Mouse (Mus musculus): ENCODE results near the gene Dlat. TPM values are rescaled to one million over a fixed set of nuclear protein-coding genes. Genes with fewer than 3 reads are reported as not detected.
A peak's percentile ranks its signal among the peaks of the same experiment; 100 is the strongest.
"Not testable (repeated sequence)": the region's sequence is repeated elsewhere in the genome, so short reads cannot be mapped to it uniquely, and the experiment has no call there.

Dlat gene
- polyA plus RNA-seq, 1 experiment from 2014 or later = 41.5 TPM

- H3K9me3 ChIP-seq (replicated peaks) = no peaks in the 10 kb centered on the region
- H3K9ac ChIP-seq = no peak overlapping the region
- ATAC-seq (ENCODE audit: low FRiP score) = no peak
- no peak overlapping the region for H3K27ac ChIP-seq
- no peak overlapping the region for H3K4me3 ChIP-seq
- no peaks in the 10 kb centered on the region for H3K27me3 ChIP-seq
- H3K36me3 ChIP-seq = peaks cover 81% of the 10 kb centered on the region
- WGBS = 77% methylated on average over 10 of the region's 10 CpGs
- H3K4me2 ChIP-seq (replicated peaks) = no peak overlapping the region
- H3K4me1 ChIP-seq = no peaks in the 10 kb centered on the region
Measured at GRCm38 (mm10) chr9:50646826-50647370, 12.7 kb downstream of the Dlat start.

GRCm38 (mm10) chr9:50634270-50634669 is 25.3 kb downstream of the Dlat start:
- no peak overlapping the region for H3K4me3 ChIP-seq
- H3K9me3 ChIP-seq (replicated peaks) = no peaks in the 10 kb centered on the region
- no peaks in the 10 kb centered on the region for H3K27me3 ChIP-seq
- H3K4me1 ChIP-seq = no peaks in the 10 kb centered on the region
- peaks cover 41% of the 10 kb centered on the region for H3K36me3 ChIP-seq
- no peak for ATAC-seq (ENCODE audit: low FRiP score)
- H3K27ac ChIP-seq = no peak overlapping the region
- H3K4me2 ChIP-seq (replicated peaks) = no peak overlapping the region
- H3K9ac ChIP-seq = no peak overlapping the region
- 95% methylated on average over 11 of the region's 11 CpGs for WGBS

- H3K9ac ChIP-seq = no peak overlapping the region
- ATAC-seq (ENCODE audit: low FRiP score) = no peak
- no peaks in the 10 kb centered on the region for H3K27me3 ChIP-seq
- H3K4me1 ChIP-seq = no peaks in the 10 kb centered on the region
- H3K36me3 ChIP-seq = peaks cover 33% of the 10 kb centered on the region
- no peaks in the 10 kb centered on the region for H3K9me3 ChIP-seq (replicated peaks)
- no peak overlapping the region for H3K4me3 ChIP-seq
- 59% methylated on average over 2 of the region's 2 CpGs for WGBS
- H3K27ac ChIP-seq = no peak overlapping the region
- no peak overlapping the region for H3K4me2 ChIP-seq (replicated peaks)
Measured at GRCm38 (mm10) chr9:50633059-50633458, 26.5 kb downstream of the Dlat start.

- Histone ChIP-seq H3K4me2 (replicated peaks) (no peak overlapping the region), H3K4me3 (no peak overlapping the region), H3K9me3 (replicated peaks) (no peaks in the 10 kb centered on the region), H3K36me3 (peaks cover 33% of the 10 kb centered on the region), H3K4me1 (no peaks in the 10 kb centered on the region), H3K27ac (no peak overlapping the region), H3K9ac (no peak overlapping the region), H3K27me3 (no peaks in the 10 kb centered on the region)
- 89% methylated on average over 6 of the region's 6 CpGs for WGBS
- no peak for ATAC-seq (ENCODE audit: low FRiP score)
Measured at GRCm38 (mm10) chr9:50632016-50632688, 27.4 kb downstream of the Dlat start.

- H3K27ac ChIP-seq; H3K4me3 ChIP-seq; H3K27me3 ChIP-seq; H3K9me3 ChIP-seq (replicated peaks); H3K4me1 ChIP-seq; H3K9ac ChIP-seq; H3K4me2 ChIP-seq (replicated peaks); ATAC-seq (ENCODE audit: low FRiP score): not testable (repeated sequence)
- peaks cover 31% of the 10 kb centered on the region for H3K36me3 ChIP-seq
- WGBS = 97% methylated on average over 6 of the region's 8 CpGs
Measured at GRCm38 (mm10) chr9:50630903-50631302, 28.7 kb downstream of the Dlat start.

DNA sequence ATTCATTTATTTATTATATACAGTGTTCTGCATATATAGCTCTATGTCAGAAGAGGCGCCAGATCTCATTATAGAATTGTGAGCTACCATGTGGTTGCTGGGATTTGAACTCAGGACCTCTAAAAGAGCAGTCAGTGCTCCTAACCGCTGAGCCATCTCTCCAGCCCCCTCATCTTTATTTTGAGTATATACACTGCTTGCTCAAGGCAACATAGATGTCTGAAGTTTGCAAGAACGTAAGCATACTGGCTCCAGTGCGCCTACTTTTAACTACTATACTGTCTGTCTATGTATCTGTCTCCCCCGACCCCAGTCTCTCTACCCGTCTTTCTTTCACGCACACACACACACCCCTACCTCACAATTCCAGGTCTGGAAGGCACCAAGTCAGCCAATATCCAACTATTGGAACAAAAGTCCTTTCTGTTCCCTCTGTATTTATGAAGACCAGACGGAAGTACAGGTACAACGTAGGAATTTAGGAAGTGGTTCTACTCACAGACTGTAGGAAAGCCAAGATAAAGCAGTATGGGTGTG is 41.7 kb downstream of the Dlat start:
- peak overlapping the region; percentile 94 for H3K4me3 ChIP-seq
- H3K36me3 ChIP-seq = peaks cover 20% of the 10 kb centered on the region
- H3K27me3 ChIP-seq = no peaks in the 10 kb centered on the region
- WGBS = 68% methylated on average over 9 of the region's 9 CpGs
- H3K4me1 ChIP-seq = peaks cover 12% of the 10 kb centered on the region
- H3K9me3 ChIP-seq (replicated peaks) = no peaks in the 10 kb centered on the region
- no peak overlapping the region for H3K27ac ChIP-seq
- no peak for ATAC-seq (ENCODE audit: low FRiP score)
- H3K9ac ChIP-seq = no peak overlapping the region
- peak overlapping the region; percentile 79 for H3K4me2 ChIP-seq (replicated peaks)

- peaks cover 12% of the 10 kb centered on the region for H3K4me1 ChIP-seq
Measured at GRCm38 (mm10) chr9:50616766-50617603, 42.6 kb downstream of the Dlat start, which contains the start of the genes Pih1d2 and Nkapd1. TSS of gene Pih1d2 (plus strand) at chr9:50617321. TSS of gene Nkapd1 (minus strand) at chr9:50617464.

GRCm38 (mm10) chr9:50616161-50616560 is 43.4 kb downstream of the Dlat start:
- Histone ChIP-seq H3K27me3 (no peaks in the 10 kb centered on the region), H3K9me3 (replicated peaks) (no peaks in the 10 kb centered on the region), H3K4me2 (replicated peaks) (peak overlapping the region; percentile 79), H3K4me3 (peak overlapping the region; percentile 94), H3K27ac (no peak overlapping the region), H3K36me3 (peaks cover 33% of the 10 kb centered on the region), H3K9ac (peak overlapping the region; percentile 85), H3K4me1 (peaks cover 12% of the 10 kb centered on the region)
- no peak for ATAC-seq (ENCODE audit: low FRiP score)
- 44% methylated on average over 11 of the region's 11 CpGs for WGBS

More at GRCm38 (mm10) chr9:50616766-50617603, 42.6 kb downstream of the Dlat start, which contains the start of the genes Pih1d2 and Nkapd1:
- peaks cover 27% of the 10 kb centered on the region for H3K36me3 ChIP-seq
- peak within 1 kb of the TSS; percentile 94 for H3K4me3 ChIP-seq
- 0% methylated on average over 80 of the region's 81 CpGs for WGBS
- H3K4me2 ChIP-seq (replicated peaks) = peak within 1 kb of the TSS; percentile 79
- no peaks in the 10 kb centered on the region for H3K27me3 ChIP-seq
- peak within 1 kb of the TSS; percentile 85 for H3K9ac ChIP-seq
- H3K27ac ChIP-seq = peak within 1 kb of the TSS; percentile 93
- peak; percentile 95 for ATAC-seq (ENCODE audit: low FRiP score)
- no peaks in the 10 kb centered on the region for H3K9me3 ChIP-seq (replicated peaks)

- Histone ChIP-seq H3K4me2 (replicated peaks) (no peak overlapping the region), H3K9me3 (replicated peaks) (no peaks in the 10 kb centered on the region), H3K4me1 (peaks cover 9% of the 10 kb centered on the region), H3K4me3 (no peak overlapping the region), H3K9ac (no peak overlapping the region), H3K27me3 (no peaks in the 10 kb centered on the region), H3K27ac (no peak overlapping the region), H3K36me3 (peaks cover 62% of the 10 kb centered on the region)
- whole genome bisulfite sequencing = 89% methylated on average over 4 of the region's 4 CpGs
- no peak for ATAC-seq (ENCODE audit: low FRiP score)
Measured at GRCm38 (mm10) chr9:50612115-50612514, 47.5 kb downstream of the Dlat start.

GRCm38 (mm10) chr9:50604338-50604737 is 55.2 kb downstream of the Dlat start:
- H3K4me3 ChIP-seq = peak overlapping the region; percentile 85
- no peaks in the 10 kb centered on the region for H3K27me3 ChIP-seq
- peak overlapping the region; percentile 90 for H3K9ac ChIP-seq
- H3K4me1 ChIP-seq = peaks cover 25% of the 10 kb centered on the region
- no peaks in the 10 kb centered on the region for H3K9me3 ChIP-seq (replicated peaks)
- ATAC-seq (ENCODE audit: low FRiP score) = no peak
- peaks cover 32% of the 10 kb centered on the region for H3K36me3 ChIP-seq
- H3K27ac ChIP-seq = peak overlapping the region; percentile 89
- peak overlapping the region; percentile 91 for H3K4me2 ChIP-seq (replicated peaks)
- WGBS = 5% methylated on average over 6 of the region's 6 CpGs

- peaks cover 25% of the 10 kb centered on the region for H3K4me1 ChIP-seq
- peak overlapping the region; percentile 91 for H3K4me2 ChIP-seq (replicated peaks)
- no peaks in the 10 kb centered on the region for H3K9me3 ChIP-seq (replicated peaks)
- peak overlapping the region; percentile 85 for H3K4me3 ChIP-seq
- under 1% methylated on average over 24 of the region's 24 CpGs for WGBS
- H3K36me3 ChIP-seq = peaks cover 34% of the 10 kb centered on the region
- no peaks in the 10 kb centered on the region for H3K27me3 ChIP-seq
- ATAC-seq (ENCODE audit: low FRiP score) = peak; percentile 93
- peak overlapping the region; percentile 90 for H3K9ac ChIP-seq
- peak overlapping the region; percentile 89 for H3K27ac ChIP-seq
Measured at GRCm38 (mm10) chr9:50603998-50604324, 55.6 kb downstream of the Dlat start.

Data from hindbrain, embryonic 12.5 days (tissue).